Mouse (Mus musculus): ENCODE data around the gene Kctd10.

The Kctd10 gene

GRCm38 (mm10) chr5:114380209-114381012 is at the start of gene Kctd10, which contains the start of gene Ube3b:
Gene Kctd10 (minus strand): TSS chr5:114380508.
Gene Ube3b (plus strand): TSS chr5:114380607.
- DNase-seq (ENCODE audit: low read depth, low spot score) = peak; percentile 98

- no peak for DNase-seq (ENCODE audit: low read depth, low spot score)
These were observed 49.5 kb upstream of the Kctd10 start for GRCm38 (mm10) chr5:114429781-114430180.

- DNase-seq (ENCODE audit: low read depth, low spot score) = no peak
These were observed 48.3 kb upstream of the Kctd10 start for GRCm38 (mm10) chr5:114428621-114429020.

GRCm38 (mm10) chr5:114426732-114427131 is 46.4 kb upstream of the Kctd10 start:
- DNase-seq (ENCODE audit: low read depth, low spot score) = no peak

- DNase-seq (ENCODE audit: low read depth, low spot score) = no peak
These were observed 43.7 kb upstream of the Kctd10 start for GRCm38 (mm10) chr5:114423961-114424360.

GRCm38 (mm10) chr5:114422591-114422990 is 42.3 kb upstream of the Kctd10 start:
- DNase-seq (ENCODE audit: low read depth, low spot score) = no peak

- no peak for DNase-seq (ENCODE audit: low read depth, low spot score)
These were observed 41.4 kb upstream of the Kctd10 start for GRCm38 (mm10) chr5:114421561-114422298.

GRCm38 (mm10) chr5:114418541-114418940 is 38.2 kb upstream of the Kctd10 start:
- peak; percentile 23 for DNase-seq (ENCODE audit: low read depth, low spot score)

GRCm38 (mm10) chr5:114416855-114417254 is 36.5 kb upstream of the Kctd10 start:
- DNase-seq (ENCODE audit: low read depth, low spot score) = no peak

GRCm38 (mm10) chr5:114415606-114416005 is 35.3 kb upstream of the Kctd10 start:
- DNase-seq (ENCODE audit: low read depth, low spot score) = no peak

GRCm38 (mm10) chr5:114413067-114413735 is 32.9 kb upstream of the Kctd10 start:
- no peak for DNase-seq (ENCODE audit: low read depth, low spot score)

GRCm38 (mm10) chr5:114412361-114412998 is 32.2 kb upstream of the Kctd10 start:
- DNase-seq (ENCODE audit: low read depth, low spot score) = no peak

GRCm38 (mm10) chr5:114410429-114410828 is 30.1 kb upstream of the Kctd10 start:
- DNase-seq (ENCODE audit: low read depth, low spot score) = no peak

GRCm38 (mm10) chr5:114408846-114409245 is 28.5 kb upstream of the Kctd10 start:
- no peak for DNase-seq (ENCODE audit: low read depth, low spot score)

- DNase-seq (ENCODE audit: low read depth, low spot score) = no peak
These were observed 27.5 kb upstream of the Kctd10 start for GRCm38 (mm10) chr5:114407810-114408209.

GRCm38 (mm10) chr5:114407269-114407668 is 27.0 kb upstream of the Kctd10 start:
- no peak for DNase-seq (ENCODE audit: low read depth, low spot score)

- DNase-seq (ENCODE audit: low read depth, low spot score) = no peak
These were observed 26.3 kb upstream of the Kctd10 start for GRCm38 (mm10) chr5:114406592-114406991.

GRCm38 (mm10) chr5:114393169-114393568 is 12.9 kb upstream of the Kctd10 start:
- no peak for DNase-seq (ENCODE audit: low read depth, low spot score)

- DNase-seq (ENCODE audit: low read depth, low spot score) = no peak
These were observed 4.1 kb upstream of the Kctd10 start for GRCm38 (mm10) chr5:114384448-114384847.

GRCm38 (mm10) chr5:114383184-114383904 is 3.0 kb upstream of the Kctd10 start:
- DNase-seq (ENCODE audit: low read depth, low spot score) = peak; percentile 62

GRCm38 (mm10) chr5:114381013-114381351 is 674 bp upstream of the Kctd10 start:
- DNase-seq (ENCODE audit: low read depth, low spot score) = no peak
